Mouse (Mus musculus) lung, postnatal 0 days (tissue): Measurements from ENCODE around the gene Zfp704.

Experiments used
- CTCF ChIP-seq: IDR thresholded peaks from 2 replicates; pipeline ENCODE4 v1.5.1; 2016; ENCODE audit warnings: antibody characterized with exemption, mild to moderate bottlenecking
- EP300 ChIP-seq: IDR thresholded peaks from 2 replicates; pipeline ENCODE4 v1.6.1; 2016; ENCODE audit warnings: antibody characterized with exemption, mild to moderate bottlenecking, control low read depth

DNA sequence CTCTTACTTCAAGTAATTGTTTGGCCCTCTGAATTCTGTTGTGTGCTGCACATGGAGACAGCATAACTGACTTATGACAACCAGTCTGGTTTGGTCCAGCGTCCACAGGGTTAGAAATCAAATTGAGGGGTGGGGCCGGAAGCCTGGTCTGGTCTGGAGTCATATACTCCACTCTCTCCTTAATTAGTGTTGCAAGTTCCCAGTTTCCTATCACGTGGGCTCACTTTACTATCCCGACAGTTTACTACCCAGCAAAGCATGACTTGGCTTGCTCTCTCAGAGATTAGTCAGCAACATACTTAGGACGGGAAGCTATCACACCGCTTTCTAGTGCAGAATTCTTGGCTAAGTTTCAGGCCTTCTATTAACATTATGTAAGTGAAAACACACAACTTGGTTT lies 36.3 kb downstream of the Zfp704 start:
- no peak for TF ChIP-seq CTCF
- TF ChIP-seq EP300, result peak; percentile 44; the same call in 1 of the 2 replicates
